32 mouse cellular contexts compared by ENCODE assay signal in the genomic region with DNA sequence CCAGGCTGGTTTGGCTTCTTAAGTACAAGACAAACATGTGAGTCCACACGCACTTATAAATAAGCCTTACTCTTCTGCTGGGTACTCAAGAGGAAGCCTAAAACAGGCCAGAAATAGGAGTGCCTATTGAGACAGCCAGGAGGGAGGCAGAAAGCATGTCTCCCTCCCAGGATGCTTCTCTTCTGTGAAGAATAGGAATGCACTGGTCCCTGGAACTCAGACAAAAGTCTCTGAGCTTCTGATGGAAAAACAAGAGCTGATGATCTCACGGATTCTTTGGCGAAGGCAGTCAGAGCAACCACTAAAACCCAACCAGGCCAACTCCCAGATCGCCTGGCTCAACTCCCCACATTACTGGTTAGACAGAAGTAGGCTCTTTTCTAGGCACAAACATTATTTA.
DNase-seq lines count a peak whose midpoint lies in the region; ATAC-seq lines count a peak whose summit lies in the region.
"Had no signal": no experiment of that assay in that cellular context is flagged by ENCODE, and none has a peak within 500 bp of the region (broad histone marks: within the 10 kb centered on the region; RNA-seq: fewer than 3 reads in every experiment).

No protein-coding gene starts in this region.

- H3K4me1 ChIP-seq in midbrain, embryonic 11.5 days (ENCODE audit: control insufficient read depth, insufficient read depth, low read length), result no peaks in the 10 kb centered on the region
- no peaks in the 10 kb centered on the region for H3K4me1 ChIP-seq in midbrain, embryonic 14.5 days (ENCODE audit: control insufficient read depth, insufficient read depth, low read length)
- H3K4me1 ChIP-seq: embryonic facial prominence, embryonic 10.5 days; embryonic facial prominence, embryonic 13.5 days; forebrain, embryonic 10.5 days; forebrain, embryonic 13.5 days; heart, embryonic 10.5 days; hindbrain, embryonic 10.5 days; hindbrain, embryonic 13.5 days had no signal

- no peak overlapping the region for H3K27ac ChIP-seq in midbrain, embryonic 11.5 days (ENCODE audit: low read depth, low read length)
- H3K27ac ChIP-seq in midbrain, embryonic 14.5 days (replicated peaks; ENCODE audit: low read depth, low read length), result no peak overlapping the region
- H3K27ac ChIP-seq: embryonic facial prominence, embryonic 10.5 days; embryonic facial prominence, embryonic 13.5 days; forebrain, embryonic 10.5 days; forebrain, embryonic 13.5 days; heart, adult 2 months; heart, embryonic 10.5 days; hindbrain, embryonic 10.5 days; hindbrain, embryonic 13.5 days had no signal

- H3K36me3 ChIP-seq in midbrain, embryonic 11.5 days (ENCODE audit: control insufficient read depth, insufficient read depth, low read length), result no peaks in the 10 kb centered on the region
- H3K36me3 ChIP-seq in midbrain, embryonic 14.5 days (ENCODE audit: control insufficient read depth, insufficient read depth, low read length), result no peaks in the 10 kb centered on the region
- H3K36me3 ChIP-seq: hindbrain, embryonic 13.5 days had no signal

- no peak overlapping the region for H3K9ac ChIP-seq in midbrain, embryonic 11.5 days (ENCODE audit: low read length)
- no peak overlapping the region for H3K9ac ChIP-seq in midbrain, embryonic 14.5 days (replicated peaks; ENCODE audit: low read length)
- H3K9ac ChIP-seq: embryonic facial prominence, embryonic 13.5 days; forebrain, embryonic 13.5 days; hindbrain, embryonic 13.5 days had no signal

- 87% methylated on average over 4 of the region's 4 CpGs for WGBS in midbrain, embryonic 11.5 days
- WGBS in midbrain, embryonic 14.5 days, result 84% methylated on average over 4 of the region's 4 CpGs

- no peaks in the 10 kb centered on the region for H3K27me3 ChIP-seq in midbrain, embryonic 11.5 days (ENCODE audit: control insufficient read depth, insufficient read depth, low read length)
- no peaks in the 10 kb centered on the region for H3K27me3 ChIP-seq in midbrain, embryonic 14.5 days (ENCODE audit: control insufficient read depth, insufficient read depth, low read length)
- H3K27me3 ChIP-seq: CH12.LX; embryonic facial prominence, embryonic 13.5 days; forebrain, embryonic 13.5 days; hindbrain, embryonic 13.5 days had no signal

- H3K9me3 ChIP-seq in midbrain, embryonic 11.5 days (ENCODE audit: control insufficient read depth, low read length), result no peaks in the 10 kb centered on the region
- no peaks in the 10 kb centered on the region for H3K9me3 ChIP-seq in midbrain, embryonic 14.5 days (ENCODE audit: control insufficient read depth, low read length)
- H3K9me3 ChIP-seq: embryonic facial prominence, embryonic 10.5 days; embryonic facial prominence, embryonic 13.5 days; forebrain, embryonic 10.5 days; forebrain, embryonic 13.5 days; G1E; heart, embryonic 10.5 days; hindbrain, embryonic 10.5 days; hindbrain, embryonic 13.5 days had no signal

- DNase-seq in gastrocnemius, adult 18-20 months (ENCODE audit: low spot score), result peak; percentile 6
- no peak for DNase-seq in gastrocnemius, postnatal 10 days
- DNase-seq in midbrain, embryonic 11.5 days (ENCODE audit: low spot score, missing footprints), result peak; percentile 81
- DNase-seq in midbrain, embryonic 14.5 days, result no peak
- DNase-seq in NIH3T3 (ENCODE audit: low read depth), result peak; percentile 49
- DNase-seq in gastrocnemius, postnatal 25 days, result peak; percentile 21
- DNase-seq in layer of hippocampus, adult 11-12 months (ENCODE audit: low spot score), result no peak
- DNase-seq in thymus, postnatal 14 days, result no peak
- DNase-seq: adrenal gland, adult 8-10 months; adrenal gland, postnatal 25 days; B cell, adult 2 months; cerebellum, adult 11-12 months; cerebellum, adult 8-10 months; cerebellum, postnatal 36 days; embryo, embryonic 11 days; heart, postnatal 36 days had no signal

- H3K4me3 ChIP-seq in midbrain, embryonic 11.5 days (ENCODE audit: low read depth, low read length), result no peak overlapping the region
- no peak overlapping the region for H3K4me3 ChIP-seq in midbrain, embryonic 14.5 days (replicated peaks; ENCODE audit: low read depth, low read length)
- H3K4me3 ChIP-seq: embryonic facial prominence, embryonic 10.5 days; embryonic facial prominence, embryonic 13.5 days; erythroblast, embryonic 14.5 days; forebrain, embryonic 10.5 days; forebrain, embryonic 13.5 days; heart, adult 2 months; heart, embryonic 10.5 days; hindbrain, embryonic 10.5 days; hindbrain, embryonic 13.5 days had no signal

- H3K4me2 ChIP-seq in midbrain, embryonic 11.5 days, result no peak overlapping the region
- no peak overlapping the region for H3K4me2 ChIP-seq in midbrain, embryonic 14.5 days (ENCODE audit: low read length)
- H3K4me2 ChIP-seq: embryonic facial prominence, embryonic 13.5 days; forebrain, embryonic 13.5 days; hindbrain, embryonic 13.5 days had no signal

- ATAC-seq in midbrain, embryonic 11.5 days (ENCODE audit: low FRiP score), result no peak
- ATAC-seq in midbrain, embryonic 14.5 days (ENCODE audit: low FRiP score, low TSS enrichment), result no peak
- ATAC-seq: activated CD4-positive, CD25-positive, alpha-beta regulatory T cell, adult 4 months; forebrain, embryonic 13.5 days; forebrain, embryonic 16.5 days; hindbrain, embryonic 16.5 days; inflammation-experienced regulatory T-cells, adult 6 months; intestine, embryonic 16.5 days had no signal

Comparison
In these comparisons a context has a peak if more than half of its experiments do, and no peak if none do; other contexts are left out.
1. DNase-seq: peak in gastrocnemius, adult 18-20 months (single experiment), midbrain, embryonic 11.5 days (single experiment), NIH3T3 (single experiment) and gastrocnemius, postnatal 25 days (single experiment); none in gastrocnemius, postnatal 10 days (single experiment), midbrain, embryonic 14.5 days (single experiment), layer of hippocampus, adult 11-12 months (single experiment) and thymus, postnatal 14 days (single experiment).